Mouse (Mus musculus): ENCODE results near the gene Gnas. TPM values are rescaled to one million over a fixed set of nuclear protein-coding genes. Genes with fewer than 3 reads are reported as not detected.

Gnas gene
- polyA plus RNA-seq, 1 experiment from 2014 or later: 565 TPM

- no peak for ATAC-seq
- Histone ChIP-seq H3K4me3 (peak overlapping the region; percentile 62), H3K9me3 (replicated peaks) (peaks cover 57% of the 10 kb centered on the region), H3K27me3 (replicated peaks) (peaks cover 38% of the 10 kb centered on the region), H3K4me1 (peaks cover 59% of the 10 kb centered on the region), H3K27ac (peak overlapping the region; percentile 63), H3K4me2 (peak overlapping the region; percentile 77), H3K36me3 (peaks cover 31% of the 10 kb centered on the region), H3K9ac (peak overlapping the region; percentile 27)
- WGBS (ENCODE audit: insufficient replicate concordance): 40% methylated on average over 29 of the region's 29 CpGs
These were observed 11.9 kb downstream of the Gnas start for GRCm38 (mm10) chr2:174295900-174296465.

- H3K36me3 ChIP-seq: peaks cover 19% of the 10 kb centered on the region
- ATAC-seq: peak; percentile 74
These were observed 13.0 kb downstream of the Gnas start for GRCm38 (mm10) chr2:174297086-174297571.

GRCm38 (mm10) chr2:174297851-174298250 lies 13.7 kb downstream of the Gnas start:
- Histone ChIP-seq H3K27ac (no peak overlapping the region), H3K27me3 (replicated peaks) (peaks cover 53% of the 10 kb centered on the region), H3K4me3 (peak overlapping the region; percentile 62), H3K4me1 (peaks cover 40% of the 10 kb centered on the region), H3K4me2 (peak overlapping the region; percentile 77), H3K36me3 (peaks cover 14% of the 10 kb centered on the region), H3K9me3 (replicated peaks) (peaks cover 57% of the 10 kb centered on the region), H3K9ac (no peak overlapping the region)
- 61% methylated on average over 19 of the region's 19 CpGs for WGBS (ENCODE audit: insufficient replicate concordance)
- ATAC-seq: no peak

More at GRCm38 (mm10) chr2:174297086-174297571, 13.0 kb downstream of the Gnas start:
- Histone ChIP-seq H3K4me1 (peaks cover 47% of the 10 kb centered on the region), H3K9ac (peak overlapping the region; percentile 54; the same call in 1 of the 2 replicates), H3K27me3 (replicated peaks) (peaks cover 48% of the 10 kb centered on the region), H3K9me3 (replicated peaks) (peaks cover 57% of the 10 kb centered on the region), H3K27ac (no peak overlapping the region), H3K4me3 (peak overlapping the region; percentile 62), H3K4me2 (peak overlapping the region; percentile 77)
- 48% methylated on average over 29 of the region's 29 CpGs for WGBS (ENCODE audit: insufficient replicate concordance)

DNA sequence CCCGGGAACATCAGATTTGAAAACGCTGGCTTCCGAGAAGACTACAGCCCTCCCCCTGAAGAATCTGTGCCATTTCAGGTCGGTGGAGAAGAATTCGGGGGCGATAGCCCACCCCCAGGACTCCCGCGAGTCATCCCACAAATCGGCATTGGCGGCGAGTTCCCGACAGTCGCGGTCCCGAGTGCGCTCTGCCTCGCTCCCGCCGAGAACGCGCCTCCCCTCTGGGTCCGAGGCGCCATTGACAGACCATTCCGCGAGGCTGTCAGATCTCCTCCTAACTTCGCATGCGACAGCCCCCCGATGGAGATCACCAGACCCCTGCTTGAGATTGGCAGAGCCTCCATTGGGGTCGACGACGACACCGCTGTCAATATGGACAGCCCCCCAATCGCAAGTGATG lies 14.4 kb downstream of the Gnas start:
- Histone ChIP-seq H3K36me3 (peaks cover 11% of the 10 kb centered on the region), H3K27me3 (replicated peaks) (peaks cover 53% of the 10 kb centered on the region), H3K4me1 (peaks cover 34% of the 10 kb centered on the region), H3K4me2 (peak overlapping the region; percentile 77), H3K9me3 (replicated peaks) (peaks cover 57% of the 10 kb centered on the region), H3K27ac (no peak overlapping the region), H3K4me3 (peak overlapping the region; percentile 62), H3K9ac (no peak overlapping the region)
- 54% methylated on average over 33 of the region's 33 CpGs for WGBS (ENCODE audit: insufficient replicate concordance)
- ATAC-seq: no peak

DNA sequence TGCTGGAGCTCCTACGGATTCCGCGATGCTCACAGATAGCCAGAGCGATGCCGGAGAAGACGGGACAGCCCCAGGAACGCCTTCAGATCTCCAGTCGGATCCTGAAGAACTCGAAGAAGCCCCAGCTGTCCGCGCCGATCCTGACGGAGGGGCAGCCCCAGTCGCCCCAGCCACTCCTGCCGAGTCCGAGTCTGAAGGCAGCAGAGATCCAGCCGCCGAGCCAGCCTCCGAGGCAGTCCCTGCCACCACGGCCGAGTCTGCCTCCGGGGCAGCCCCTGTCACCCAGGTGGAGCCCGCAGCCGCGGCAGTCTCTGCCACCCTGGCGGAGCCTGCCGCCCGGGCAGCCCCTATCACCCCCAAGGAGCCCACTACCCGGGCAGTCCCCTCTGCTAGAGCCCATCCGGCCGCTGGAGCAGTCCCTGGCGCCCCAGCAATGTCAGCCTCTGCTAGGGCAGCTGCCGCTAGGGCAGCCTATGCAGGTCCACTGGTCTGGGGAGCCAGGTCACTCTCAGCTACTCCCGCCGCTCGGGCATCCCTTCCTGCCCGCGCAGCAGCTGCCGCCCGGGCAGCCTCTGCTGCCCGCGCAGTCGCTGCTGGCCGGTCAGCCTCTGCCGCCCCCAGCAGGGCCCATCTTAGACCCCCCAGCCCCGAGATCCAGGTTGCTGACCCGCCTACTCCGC lies 15.1 kb downstream of the Gnas start:
- ATAC-seq: no peak
- Histone ChIP-seq H3K4me3 (peak overlapping the region; percentile 62), H3K9me3 (replicated peaks) (peaks cover 57% of the 10 kb centered on the region), H3K4me2 (peak overlapping the region; percentile 77), H3K36me3 (peaks cover 11% of the 10 kb centered on the region), H3K27me3 (replicated peaks) (peaks cover 53% of the 10 kb centered on the region), H3K9ac (no peak overlapping the region), H3K4me1 (peaks cover 32% of the 10 kb centered on the region), H3K27ac (no peak overlapping the region)
- 46% methylated on average over 48 of the region's 48 CpGs for WGBS (ENCODE audit: insufficient replicate concordance)

DNA sequence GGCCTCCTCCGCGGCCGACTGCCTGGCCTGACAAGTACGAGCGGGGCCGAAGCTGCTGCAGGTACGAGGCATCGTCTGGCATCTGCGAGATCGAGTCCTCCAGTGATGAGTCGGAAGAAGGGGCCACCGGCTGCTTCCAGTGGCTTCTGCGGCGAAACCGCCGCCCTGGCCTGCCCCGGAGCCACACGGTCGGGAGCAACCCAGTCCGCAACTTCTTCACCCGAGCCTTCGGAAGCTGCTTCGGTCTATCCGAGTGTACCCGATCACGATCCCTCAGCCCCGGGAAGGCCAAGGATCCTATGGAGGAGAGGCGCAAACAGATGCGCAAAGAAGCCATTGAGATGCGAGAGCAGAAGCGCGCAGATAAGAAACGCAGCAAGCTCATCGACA lies 15.6 kb downstream of the Gnas start:
- no peak for ATAC-seq
- Histone ChIP-seq H3K4me2 (peak overlapping the region; percentile 77), H3K36me3 (peaks cover 11% of the 10 kb centered on the region), H3K4me3 (peak overlapping the region; percentile 62), H3K27me3 (replicated peaks) (peaks cover 53% of the 10 kb centered on the region), H3K27ac (no peak overlapping the region), H3K9ac (no peak overlapping the region), H3K9me3 (replicated peaks) (peaks cover 57% of the 10 kb centered on the region), H3K4me1 (peaks cover 32% of the 10 kb centered on the region)
- WGBS (ENCODE audit: insufficient replicate concordance): 52% methylated on average over 34 of the region's 34 CpGs

GRCm38 (mm10) chr2:174300186-174300585 lies 16.1 kb downstream of the Gnas start:
- H3K9ac ChIP-seq: no peak overlapping the region
- 39% methylated on average over 27 of the region's 27 CpGs for WGBS (ENCODE audit: insufficient replicate concordance)
- peak overlapping the region; percentile 77 for H3K4me2 ChIP-seq

DNA sequence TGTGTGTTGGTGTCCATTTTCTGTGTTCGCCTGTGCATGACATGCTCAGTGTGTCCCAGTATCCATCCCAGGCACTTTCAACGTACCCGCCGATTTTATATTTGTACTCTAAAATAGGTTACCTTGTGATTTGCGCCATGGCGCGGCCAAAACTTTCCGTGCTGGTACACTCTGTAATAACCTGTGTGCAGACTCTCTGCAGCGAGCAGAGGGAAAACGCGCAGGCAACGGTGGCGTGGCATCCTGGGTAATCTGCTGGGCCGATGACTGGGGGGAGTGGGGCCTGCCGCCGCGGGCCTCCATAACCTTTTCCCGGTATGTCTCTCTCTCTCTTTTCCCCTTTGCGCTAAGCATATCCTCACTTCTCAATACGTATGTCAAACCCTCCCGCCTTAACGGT lies 16.5 kb downstream of the Gnas start:
- H3K9ac ChIP-seq: no peak overlapping the region
- H3K27me3 ChIP-seq (replicated peaks): peaks cover 53% of the 10 kb centered on the region
- H3K27ac ChIP-seq: no peak overlapping the region
- peaks cover 32% of the 10 kb centered on the region for H3K4me1 ChIP-seq
- H3K36me3 ChIP-seq: peaks cover 11% of the 10 kb centered on the region
- ATAC-seq: no peak
- WGBS (ENCODE audit: insufficient replicate concordance): 58% methylated on average over 22 of the region's 22 CpGs
- peak overlapping the region; percentile 77 for H3K4me2 ChIP-seq
- H3K9me3 ChIP-seq (replicated peaks): peaks cover 52% of the 10 kb centered on the region
- peak overlapping the region; percentile 62 for H3K4me3 ChIP-seq

More at GRCm38 (mm10) chr2:174300186-174300585, 16.1 kb downstream of the Gnas start:
- peaks cover 32% of the 10 kb centered on the region for H3K4me1 ChIP-seq
- H3K9me3 ChIP-seq (replicated peaks): peaks cover 56% of the 10 kb centered on the region
- no peak overlapping the region for H3K27ac ChIP-seq
- peak overlapping the region; percentile 62 for H3K4me3 ChIP-seq
- no peak for ATAC-seq
- peaks cover 53% of the 10 kb centered on the region for H3K27me3 ChIP-seq (replicated peaks)
- peaks cover 11% of the 10 kb centered on the region for H3K36me3 ChIP-seq

- peaks cover 21% of the 10 kb centered on the region for H3K4me1 ChIP-seq
These were observed 18.4 kb downstream of the Gnas start for GRCm38 (mm10) chr2:174302526-174302925.

GRCm38 (mm10) chr2:174305646-174306045 lies 21.5 kb downstream of the Gnas start:
- 46% methylated on average over 5 of the region's 5 CpGs for WGBS (ENCODE audit: insufficient replicate concordance)
- Histone ChIP-seq H3K9me3 (replicated peaks) (peaks cover 3% of the 10 kb centered on the region), H3K27ac (no peak overlapping the region), H3K27me3 (replicated peaks) (peaks cover 26% of the 10 kb centered on the region), H3K4me1 (no peaks in the 10 kb centered on the region), H3K36me3 (no peaks in the 10 kb centered on the region), H3K4me3 (no peak overlapping the region), H3K4me2 (no peak overlapping the region), H3K9ac (no peak overlapping the region)
- ATAC-seq: no peak

More at GRCm38 (mm10) chr2:174302526-174302925, 18.4 kb downstream of the Gnas start:
- Histone ChIP-seq H3K36me3 (peaks cover 11% of the 10 kb centered on the region), H3K9me3 (replicated peaks) (peaks cover 34% of the 10 kb centered on the region), H3K27me3 (replicated peaks) (peaks cover 53% of the 10 kb centered on the region), H3K4me2 (no peak overlapping the region), H3K4me3 (no peak overlapping the region), H3K9ac (no peak overlapping the region), H3K27ac (no peak overlapping the region)
- WGBS (ENCODE audit: insufficient replicate concordance): 58% methylated on average over 6 of the region's 6 CpGs
- ATAC-seq: no peak

DNA sequence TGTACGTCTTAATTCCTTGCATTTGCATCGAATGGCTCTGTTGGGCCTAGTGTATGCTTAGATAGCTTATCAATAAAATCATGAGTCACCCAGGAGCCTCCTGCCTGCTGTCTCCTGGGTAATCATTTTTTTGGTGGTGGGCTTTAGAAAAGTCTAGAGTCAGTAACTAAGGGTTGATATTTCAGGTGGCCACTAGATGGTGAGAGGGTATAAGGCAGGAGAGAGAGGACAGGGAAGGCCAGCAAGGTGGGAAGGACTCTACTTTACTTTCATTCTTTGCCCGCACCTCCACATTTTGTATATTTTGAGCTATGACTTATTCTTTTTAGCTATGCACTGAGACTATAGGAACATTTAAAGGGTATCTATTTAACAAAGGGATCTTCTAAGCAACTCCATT lies 23.8 kb downstream of the Gnas start:
- Histone ChIP-seq H3K9me3 (replicated peaks) (no peaks in the 10 kb centered on the region), H3K36me3 (no peaks in the 10 kb centered on the region), H3K4me2 (no peak overlapping the region), H3K27me3 (replicated peaks) (peaks cover 7% of the 10 kb centered on the region; the same call in 1 of the 2 replicates), H3K4me1 (peaks cover 11% of the 10 kb centered on the region; the same call in 1 of the 2 replicates), H3K9ac (no peak overlapping the region), H3K27ac (no peak overlapping the region), H3K4me3 (no peak overlapping the region)
- no peak for ATAC-seq
- 58% methylated on average over 3 of the region's 3 CpGs for WGBS (ENCODE audit: insufficient replicate concordance)

DNA sequence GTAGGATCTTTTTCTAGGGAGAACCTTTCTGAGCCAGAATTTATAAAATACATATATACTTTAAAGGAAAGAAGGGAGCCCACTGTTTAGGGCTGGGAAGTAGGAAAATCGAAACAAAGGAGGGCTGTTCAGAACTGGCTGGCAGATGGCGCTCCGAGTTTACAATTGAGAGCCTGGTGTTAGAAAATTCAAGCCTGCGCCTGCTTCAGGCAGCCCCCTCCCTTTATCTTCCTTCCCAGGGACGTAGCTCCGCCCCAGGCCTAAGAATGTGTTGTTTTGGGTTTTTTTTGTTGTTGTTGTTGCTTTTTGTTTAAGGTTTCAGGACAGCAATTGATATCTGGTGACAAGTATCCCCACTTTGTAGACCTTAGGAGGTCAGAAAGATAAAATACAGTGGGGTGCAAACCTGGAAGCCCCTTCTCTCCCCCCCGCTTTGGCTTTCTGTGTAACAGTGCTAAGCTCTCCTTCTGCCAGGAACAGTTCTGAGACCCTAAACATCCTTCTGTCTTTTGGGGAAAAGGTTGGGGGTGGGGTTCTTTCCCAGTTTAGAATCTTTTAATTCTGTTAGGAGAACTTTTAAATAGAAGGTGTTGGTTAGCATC lies 26.9 kb downstream of the Gnas start:
- Histone ChIP-seq H3K27me3 (replicated peaks) (peaks cover 7% of the 10 kb centered on the region; the same call in 1 of the 2 replicates), H3K4me3 (no peak overlapping the region), H3K27ac (no peak overlapping the region), H3K9me3 (replicated peaks) (no peaks in the 10 kb centered on the region), H3K36me3 (no peaks in the 10 kb centered on the region), H3K9ac (no peak overlapping the region), H3K4me2 (no peak overlapping the region), H3K4me1 (peaks cover 11% of the 10 kb centered on the region; the same call in 1 of the 2 replicates)
- peak; percentile 30; the same call in 1 of the 2 replicates for ATAC-seq
- WGBS (ENCODE audit: insufficient replicate concordance): 12% methylated on average over 7 of the region's 7 CpGs

Data from liver, embryonic 12.5 days (tissue).